Mouse (Mus musculus) MEL (cell line): ENCODE results near the gene Ikbke.

Experiments
- CTCF ChIP-seq, 3 experiments: IDR thresholded peaks in 2 of 3; conservative IDR thresholded peaks in 1 of 3; 2 replicates each; pipeline ENCODE4 v1.5.1; 2011 to 2012; ENCODE audit warnings: low read length in 3 of 3, low read depth in 2 of 3, mild to moderate bottlenecking in 2 of 3, improper control_type of control experiment in 1 of 3, inconsistent platforms in 1 of 3, mixed read lengths in 1 of 3, moderate library complexity in 1 of 3; ENCODE audit not compliant: control insufficient read depth in 1 of 3, insufficient read depth in 1 of 3, poor library complexity in 1 of 3, severe bottlenecking in 1 of 3
- EP300 ChIP-seq, 2 experiments: IDR thresholded peaks; 2 replicates each; pipeline ENCODE4 v1.6.1; 2011; ENCODE audit warnings: improper control_type of control experiment in 2 of 2, low read length in 2 of 2, low read depth in 1 of 2, mild to moderate bottlenecking in 1 of 2
- ETS1 ChIP-seq: IDR thresholded peaks from 2 replicates; pipeline ENCODE4 v1.6.1; 2012; ENCODE audit warnings: low read depth, mild to moderate bottlenecking, inconsistent platforms, low read length, improper control_type of control experiment, moderate library complexity
- GATA1 ChIP-seq: IDR thresholded peaks from 2 replicates; pipeline ENCODE4 v1.6.1; 2011; ENCODE audit warnings: low read depth, low read length, improper control_type of control experiment
- KAT2A ChIP-seq: conservative IDR thresholded peaks from 2 replicates; pipeline ENCODE4 v1.6.1; 2012; ENCODE audit warnings: low read depth, low read length, improper control_type of control experiment, inconsistent platforms
- POLR2A ChIP-seq, 2 experiments: IDR thresholded peaks; 2 replicates each; pipeline ENCODE4 v1.6.1; 2011 to 2012; ENCODE audit warnings: low read length in 2 of 2, mild to moderate bottlenecking in 2 of 2, control low read depth in 1 of 2, improper control_type of control experiment in 1 of 2, low read depth in 1 of 2, moderate library complexity in 1 of 2; ENCODE audit not compliant: control insufficient read depth in 1 of 2, insufficient read depth in 1 of 2, poor library complexity in 1 of 2
- POLR2AphosphoS2 ChIP-seq: IDR thresholded peaks from 2 replicates; pipeline ENCODE4 v1.6.1; 2011; ENCODE audit warnings: low read length, improper control_type of control experiment
- RCOR1 ChIP-seq: IDR thresholded peaks from 2 replicates; pipeline ENCODE4 v1.6.1; 2012; ENCODE audit warnings: low read depth, mild to moderate bottlenecking, inconsistent platforms, low read length, improper control_type of control experiment
- TCF12 ChIP-seq: IDR thresholded peaks from 2 replicates; pipeline ENCODE4 v1.6.1; 2014; ENCODE audit warnings: low read depth, mild to moderate bottlenecking, inconsistent platforms, low read length, improper control_type of control experiment, moderate library complexity
- USF1 ChIP-seq: IDR thresholded peaks from 2 replicates; pipeline ENCODE4 v1.6.1; 2014; ENCODE audit warnings: low read depth, mild to moderate bottlenecking, inconsistent platforms, low read length, improper control_type of control experiment, moderate library complexity
- ZKSCAN1 ChIP-seq: IDR thresholded peaks from 2 replicates; pipeline ENCODE4 v1.6.1; 2012; ENCODE audit warnings: low read depth, mild to moderate bottlenecking, inconsistent platforms, low read length, improper control_type of control experiment, moderate library complexity

GRCm38 (mm10) chr1:131275577-131275976 is 3.8 kb downstream of the Ikbke start:
- no peak for TF ChIP-seq ETS1
- no peak for TF ChIP-seq GATA1
- TF ChIP-seq CTCF (IDR thresholded peaks at IDR 0.05 in 2 of 3, conservative IDR thresholded peaks at IDR 0.05 in 1 of 3; ENCODE audit: control insufficient read depth in 1 of 3, insufficient read depth in 1 of 3, low read depth in 2 of 3, low read length in 3 of 3, poor library complexity in 1 of 3, severe bottlenecking in 1 of 3): no peak
- TF ChIP-seq EP300 (IDR thresholded peaks at IDR 0.05; ENCODE audit: low read depth in 1 of 2, low read length in 2 of 2): no peak
- no peak for TF ChIP-seq POLR2A (IDR thresholded peaks at IDR 0.05; ENCODE audit: control insufficient read depth in 1 of 2, insufficient read depth in 1 of 2, low read depth in 1 of 2, low read length in 2 of 2, poor library complexity in 1 of 2)
- no peak for TF ChIP-seq KAT2A
- TF ChIP-seq TCF12: no peak
- TF ChIP-seq USF1: no peak
- no peak for TF ChIP-seq RCOR1
- no peak for TF ChIP-seq ZKSCAN1
- no peak for TF ChIP-seq POLR2AphosphoS2
